Mouse (Mus musculus): ENCODE measurements around the gene Snd1.

- TF ChIP-seq HCFC1 (IDR thresholded peaks at IDR 0.05; ENCODE audit: borderline replicate concordance, insufficient read depth, low read length), result no peak
- no peak for TF ChIP-seq ZC3H11A (IDR thresholded peaks at IDR 0.05; ENCODE audit: borderline replicate concordance, low read depth, low read length)
- TF ChIP-seq ZNF384 (IDR thresholded peaks at IDR 0.05; ENCODE audit: low read depth, low read length), result no peak
- TF ChIP-seq MAFK (IDR thresholded peaks at IDR 0.05; ENCODE audit: insufficient read depth, low read depth, low read length), result no peak
- no peak for TF ChIP-seq CHD2 (IDR thresholded peaks at IDR 0.05; ENCODE audit: low read depth, low read length)
Observed at GRCm38 (mm10) chr6:28758293-28758692, 283.4 kb downstream of the Snd1 start.
